19 mouse cellular contexts compared by ENCODE assay signal in the genomic region with DNA sequence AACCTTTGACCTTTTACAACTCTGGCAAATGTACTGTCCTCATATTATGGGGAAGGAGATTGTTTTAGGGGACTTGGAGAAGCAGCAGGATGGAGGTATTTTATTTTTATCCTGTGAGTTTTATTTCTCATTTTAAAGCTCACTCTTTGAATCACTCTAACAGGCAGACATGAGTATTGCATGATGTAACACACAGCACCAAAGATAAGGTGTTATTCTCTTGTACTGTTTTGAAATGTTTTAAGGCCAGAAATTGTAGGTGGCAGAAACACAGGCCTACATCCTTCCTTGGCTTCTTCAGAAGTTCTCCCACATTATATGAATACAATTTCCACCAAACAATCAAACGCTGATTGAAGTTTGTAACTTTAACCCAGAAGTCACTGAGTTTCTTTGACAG.
"Had no signal": no experiment of that assay in that cellular context is flagged by ENCODE, and none has a peak within 500 bp of the region (broad histone marks: within the 10 kb centered on the region; RNA-seq: fewer than 3 reads in every experiment).

No protein-coding gene starts in this region.

- H3K27ac ChIP-seq: kidney, embryonic 15.5 days; limb, embryonic 12.5 days; limb, embryonic 15.5 days; liver, embryonic 14.5 days; macrophage; midbrain, embryonic 13.5 days; neural tube, embryonic 12.5 days; stomach, embryonic 15.5 days had no signal

- H3K9me3 ChIP-seq: kidney, embryonic 15.5 days; limb, embryonic 12.5 days; limb, embryonic 15.5 days; midbrain, embryonic 13.5 days; neural tube, embryonic 12.5 days; stomach, embryonic 15.5 days had no signal

- DNase-seq: kidney, adult 8-10 months; kidney, postnatal 10 days; kidney, postnatal 36 days; left cerebral cortex, postnatal 4 days; liver, postnatal 0 days; right cerebral cortex, postnatal 25 days; spleen, adult 18-20 months; thymus, postnatal 25 days had no signal

- H3K27me3 ChIP-seq: kidney, embryonic 15.5 days; limb, embryonic 12.5 days; limb, embryonic 15.5 days; midbrain, embryonic 13.5 days; neural tube, embryonic 12.5 days; stomach, embryonic 15.5 days had no signal

- ATAC-seq: liver, postnatal 0 days; lung, postnatal 0 days had no signal

- H3K4me1 ChIP-seq: limb, embryonic 15.5 days; stomach, embryonic 15.5 days had no signal

- H3K4me3 ChIP-seq: kidney, embryonic 15.5 days; limb, embryonic 12.5 days; limb, embryonic 15.5 days; midbrain, embryonic 13.5 days; neural tube, embryonic 12.5 days; stomach, embryonic 15.5 days had no signal

- H3K36me3 ChIP-seq: kidney, embryonic 15.5 days; limb, embryonic 12.5 days; limb, embryonic 15.5 days; midbrain, embryonic 13.5 days; neural tube, embryonic 12.5 days; stomach, embryonic 15.5 days had no signal

- H3K9ac ChIP-seq: kidney, embryonic 15.5 days; limb, embryonic 12.5 days; limb, embryonic 15.5 days; liver, embryonic 14.5 days; liver, postnatal 0 days; lung, embryonic 14.5 days; midbrain, embryonic 13.5 days; neural tube, embryonic 12.5 days; stomach, embryonic 15.5 days had no signal

- H3K4me2 ChIP-seq: kidney, embryonic 15.5 days; limb, embryonic 12.5 days; limb, embryonic 15.5 days; liver, embryonic 11.5 days; lung, embryonic 14.5 days; midbrain, embryonic 13.5 days; neural tube, embryonic 12.5 days; stomach, embryonic 15.5 days had no signal
